Mouse (Mus musculus): ENCODE data around the gene Hexim2.

Gene Hexim2

DNA sequence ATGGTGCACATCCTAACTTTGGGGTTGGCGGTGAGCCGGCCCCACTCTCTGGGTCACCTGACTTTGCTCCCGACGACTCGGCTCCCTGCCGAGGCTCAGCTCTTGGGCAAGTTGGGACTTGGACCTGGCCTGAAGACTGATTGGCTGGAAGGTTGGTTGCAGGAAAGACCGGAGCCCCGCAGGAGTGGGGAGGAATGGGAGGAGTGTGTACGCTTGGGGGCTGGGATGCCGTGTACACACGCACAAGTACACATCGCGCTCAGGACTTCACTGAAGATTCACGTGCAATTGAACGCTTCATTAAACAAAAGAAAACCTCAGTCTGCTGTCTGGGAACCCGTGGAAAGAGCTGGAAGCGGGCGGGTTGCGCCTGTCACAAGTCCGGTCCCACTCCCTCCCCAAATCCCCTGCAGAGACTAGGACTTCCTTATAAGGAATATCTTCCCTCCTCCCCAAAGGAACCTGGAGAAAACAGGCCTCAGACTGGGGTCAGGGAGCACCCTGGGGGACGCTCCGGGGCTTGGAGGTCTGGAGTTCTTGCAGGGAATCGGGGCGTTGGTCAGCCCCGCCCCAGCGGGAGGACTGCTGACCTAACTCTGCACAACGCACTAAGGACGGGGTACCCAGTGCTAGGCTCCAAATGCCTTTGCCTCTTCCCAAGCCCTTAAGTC lies 20.2 kb upstream of the Hexim2 start:
- DNase-seq (ENCODE audit: low read depth) = no peak

DNA sequence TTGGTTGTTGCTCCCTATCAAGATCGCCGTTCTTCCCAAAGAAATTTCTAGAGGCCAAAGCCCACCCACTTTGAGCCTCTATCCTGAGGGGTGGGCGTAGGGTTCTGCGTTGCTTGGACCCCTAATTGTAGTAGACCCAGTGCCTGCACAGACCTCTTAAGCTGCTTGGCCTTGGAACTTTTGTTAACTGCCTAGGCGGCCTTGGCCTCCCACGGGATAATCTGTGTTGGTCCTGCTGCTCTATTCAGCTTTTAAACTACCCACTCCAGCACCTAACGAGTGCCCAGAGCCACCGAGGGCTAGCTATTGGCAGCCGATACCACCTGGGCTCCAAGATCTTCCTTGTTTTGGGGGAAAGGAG lies 19.7 kb upstream of the Hexim2 start:
- no peak for DNase-seq (ENCODE audit: low read depth)

DNA sequence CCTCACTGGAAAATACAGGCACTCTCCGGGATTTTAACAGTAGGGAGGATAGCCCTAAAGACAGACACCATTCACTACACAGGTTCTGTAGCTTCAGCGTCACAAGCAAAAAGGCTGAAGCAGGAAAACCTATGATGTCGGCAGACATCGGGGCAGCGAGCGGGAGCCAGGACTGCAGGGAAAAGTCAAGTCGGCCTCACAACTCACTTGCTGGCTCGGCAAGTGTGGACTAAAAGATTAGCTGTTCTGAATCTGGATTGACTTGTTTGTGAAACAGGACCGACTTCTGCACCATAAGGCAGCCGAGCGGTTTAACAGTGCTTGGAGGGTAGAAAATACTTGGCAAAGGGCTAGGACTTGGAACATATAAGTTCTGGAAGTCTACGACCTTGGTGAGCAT lies 19.2 kb upstream of the Hexim2 start:
- no peak for DNase-seq (ENCODE audit: low read depth)

DNA sequence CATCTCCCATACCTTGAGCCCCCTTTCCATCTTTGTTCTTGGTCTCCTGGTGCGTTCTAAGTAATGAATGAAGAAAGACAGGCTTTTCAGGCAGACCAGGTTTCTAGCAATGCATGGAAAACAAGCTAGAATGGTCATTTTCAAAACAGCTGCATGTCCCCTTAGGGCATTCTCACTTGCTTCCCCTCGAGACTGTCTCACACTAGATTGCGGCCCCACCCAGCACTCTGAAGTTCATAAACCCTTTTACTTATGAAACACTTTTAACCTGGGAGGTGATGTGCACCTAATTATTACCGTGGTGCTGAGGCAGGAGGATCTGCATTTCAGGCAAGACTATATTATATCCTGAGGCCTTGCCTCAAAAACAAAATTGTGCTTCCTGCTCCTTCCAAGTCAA lies 18.5 kb upstream of the Hexim2 start:
- DNase-seq (ENCODE audit: low read depth) = no peak

DNA sequence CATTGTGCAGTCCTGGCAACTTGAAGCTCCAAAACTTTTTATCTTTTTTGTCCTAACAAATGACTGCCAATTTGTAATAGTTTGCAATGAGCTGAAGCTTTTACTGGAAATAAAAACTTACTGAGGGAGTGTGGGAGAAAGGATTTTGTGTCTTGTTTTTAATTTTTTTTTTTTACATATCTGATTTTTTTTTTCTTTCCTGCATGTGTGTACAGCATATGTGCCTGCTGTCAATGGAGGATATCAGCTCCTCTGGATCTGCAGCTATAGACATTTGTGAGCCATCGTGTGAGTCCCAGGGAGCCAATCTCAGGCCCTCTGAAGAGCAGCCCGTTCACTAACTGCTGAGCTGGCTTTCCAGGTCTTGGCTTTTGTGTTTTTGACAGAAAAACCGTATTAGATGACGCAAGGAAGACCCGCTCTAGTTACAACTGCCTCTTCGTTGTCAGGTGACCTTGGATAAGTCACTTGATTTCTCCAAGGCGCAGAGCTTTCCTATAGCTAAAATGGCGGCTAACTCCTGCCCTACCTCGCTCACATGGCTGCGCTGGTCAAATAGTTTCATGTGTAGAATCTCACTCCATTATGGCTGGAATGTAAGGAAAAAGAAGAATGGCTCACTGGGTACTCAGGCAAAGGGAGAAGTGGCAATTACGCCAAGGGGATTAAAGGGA lies 17.8 kb upstream of the Hexim2 start:
- DNase-seq (ENCODE audit: low read depth) = no peak

DNA sequence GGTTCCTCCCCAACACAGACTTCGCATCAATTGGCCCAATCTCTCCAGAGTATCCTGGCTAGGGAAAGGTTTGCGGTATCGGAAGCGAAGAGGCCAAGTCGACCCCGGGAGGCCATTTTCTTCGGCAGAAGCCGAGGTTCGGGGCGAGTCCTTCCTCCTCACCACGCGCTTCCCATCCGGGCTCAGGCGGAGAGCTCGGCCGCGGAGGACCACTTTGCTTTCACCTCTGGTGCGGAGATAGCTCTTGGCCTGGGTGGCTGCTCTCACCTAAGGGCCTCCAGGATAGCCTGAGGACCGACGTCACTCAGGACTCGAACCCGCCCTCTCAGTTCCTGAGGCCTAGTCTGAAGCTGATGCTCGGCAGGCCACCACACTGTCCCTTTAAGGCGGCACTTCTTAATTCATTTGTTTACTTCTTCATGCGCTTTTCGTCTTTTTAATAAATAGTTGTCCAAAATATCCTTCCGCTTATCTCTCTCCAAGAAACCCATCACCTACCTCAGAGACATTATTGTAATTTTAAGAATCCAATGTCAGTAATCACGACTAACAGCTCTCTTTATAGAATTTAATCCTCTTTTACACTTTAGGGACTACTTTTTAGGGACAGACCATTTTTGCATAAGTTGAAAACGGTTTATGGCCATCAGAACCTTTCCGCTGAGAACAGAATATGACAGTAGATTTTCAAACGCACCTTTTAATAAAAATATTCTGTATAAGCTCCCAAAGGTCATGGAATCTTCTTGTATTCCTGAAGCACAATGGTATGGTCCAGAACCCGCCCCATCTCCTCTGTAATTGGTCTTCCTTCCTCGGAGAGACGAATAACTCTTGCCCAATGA lies 16.8 kb upstream of the Hexim2 start:
- peak; percentile 63 for DNase-seq (ENCODE audit: low read depth)

DNA sequence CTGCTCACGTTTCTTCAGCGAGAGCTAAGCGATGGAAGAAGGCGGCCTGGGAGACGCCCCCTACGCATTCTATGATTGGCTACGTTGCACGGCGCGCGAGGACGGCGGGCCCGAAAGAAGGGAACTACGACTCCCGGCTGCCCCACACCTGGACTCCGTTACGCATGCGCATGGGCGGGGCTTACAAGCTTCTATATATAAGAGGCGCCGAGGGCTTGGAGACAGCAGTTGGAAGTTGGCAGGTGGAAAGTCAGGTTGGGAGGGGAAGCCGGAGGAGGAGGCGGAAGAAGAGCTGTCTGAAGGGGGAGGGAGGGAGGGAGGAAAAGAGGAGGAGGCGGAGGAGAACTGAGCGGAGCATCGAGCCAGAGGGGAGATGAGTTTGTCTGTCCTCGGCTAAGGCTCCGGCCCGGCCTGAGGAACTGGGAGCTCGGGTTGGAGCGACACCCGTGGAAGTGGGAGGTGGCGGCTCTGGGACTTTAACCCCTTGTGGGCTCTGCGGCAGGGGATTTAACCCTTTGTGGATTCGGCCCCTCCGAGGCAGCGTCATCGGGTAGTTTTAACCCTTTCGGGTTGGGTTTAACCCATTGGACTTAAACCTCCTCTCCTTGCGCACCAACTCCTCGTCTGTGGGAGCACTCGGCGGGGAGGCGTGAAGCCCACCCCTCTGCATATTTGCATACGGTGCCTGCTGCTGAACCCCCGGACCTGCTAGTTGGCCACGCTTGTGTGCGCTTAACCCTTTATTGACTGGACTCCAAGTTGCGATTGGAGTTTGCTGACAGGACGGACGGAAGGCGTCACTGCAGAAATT lies 16.0 kb upstream of the Hexim2 start, which contains the start of gene Hexim1:
Gene Hexim1, plus strand, starts transcription at position 224 of the 811 bp plus-strand sequence.
- DNase-seq (ENCODE audit: low read depth) = peak; percentile 99

DNA sequence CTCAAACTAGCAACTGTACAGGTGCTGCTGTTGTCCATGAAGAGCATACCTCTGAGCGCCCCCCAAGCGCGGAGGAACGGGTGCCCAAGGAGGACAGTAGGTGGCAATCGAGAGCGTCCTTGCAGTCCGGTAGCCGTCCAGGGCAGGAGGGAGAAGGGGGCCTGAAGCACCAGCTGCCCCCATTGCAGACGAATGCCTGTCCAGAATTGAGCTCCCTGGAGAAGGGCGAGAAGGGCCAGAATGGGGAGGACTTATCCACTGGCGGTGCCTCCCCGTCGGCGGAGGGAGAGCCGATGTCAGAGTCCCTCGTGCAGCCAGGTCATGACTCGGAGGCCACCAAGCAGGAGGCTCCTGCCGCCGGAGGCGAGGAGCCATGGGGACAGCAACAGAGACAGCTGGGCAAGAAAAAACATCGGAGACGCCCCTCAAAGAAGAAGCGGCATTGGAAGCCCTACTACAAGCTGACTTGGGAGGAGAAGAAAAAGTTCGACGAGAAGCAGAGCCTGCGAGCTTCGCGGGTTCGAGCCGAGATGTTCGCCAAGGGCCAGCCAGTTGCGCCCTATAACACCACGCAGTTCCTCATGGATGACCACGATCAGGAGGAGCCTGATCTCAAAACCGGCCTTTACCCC lies 15.2 kb upstream of the Hexim2 start:
- peak; percentile 63 for DNase-seq (ENCODE audit: low read depth)

DNA sequence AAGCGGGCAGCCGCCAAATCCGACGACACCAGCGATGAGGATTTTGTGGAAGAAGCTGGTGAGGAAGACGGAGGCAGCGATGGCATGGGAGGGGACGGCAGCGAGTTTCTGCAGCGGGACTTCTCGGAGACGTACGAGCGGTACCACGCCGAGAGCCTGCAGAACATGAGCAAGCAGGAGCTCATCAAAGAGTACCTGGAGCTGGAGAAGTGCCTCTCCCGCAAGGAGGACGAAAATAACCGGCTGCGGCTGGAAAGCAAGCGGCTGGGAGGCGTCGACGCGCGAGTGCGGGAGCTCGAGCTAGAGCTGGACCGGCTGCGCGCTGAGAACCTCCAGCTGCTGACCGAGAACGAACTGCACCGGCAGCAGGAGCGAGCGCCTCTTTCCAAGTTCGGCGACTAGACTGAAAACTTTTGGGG lies 14.6 kb upstream of the Hexim2 start:
- no peak for DNase-seq (ENCODE audit: low read depth)

DNA sequence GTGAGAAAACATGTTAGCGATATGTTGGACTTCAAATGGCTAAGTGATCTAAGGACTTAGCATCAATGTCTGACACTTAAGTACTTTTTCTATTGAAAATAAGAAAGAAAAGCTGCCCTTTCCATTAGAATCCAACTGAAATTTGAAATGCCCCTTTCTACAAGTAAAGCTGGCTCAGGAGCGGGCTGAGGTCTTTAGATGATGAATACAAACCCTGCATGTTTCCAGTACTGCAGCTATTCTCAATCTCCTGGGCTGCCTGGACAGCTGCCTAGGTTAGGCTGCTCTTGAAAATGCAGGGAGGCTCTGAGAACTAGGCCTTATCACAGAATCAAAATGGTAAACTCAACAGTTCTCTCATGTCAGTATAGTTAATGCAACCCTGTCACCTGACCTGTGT lies 13.4 kb upstream of the Hexim2 start:
- no peak for DNase-seq (ENCODE audit: low read depth)

DNA sequence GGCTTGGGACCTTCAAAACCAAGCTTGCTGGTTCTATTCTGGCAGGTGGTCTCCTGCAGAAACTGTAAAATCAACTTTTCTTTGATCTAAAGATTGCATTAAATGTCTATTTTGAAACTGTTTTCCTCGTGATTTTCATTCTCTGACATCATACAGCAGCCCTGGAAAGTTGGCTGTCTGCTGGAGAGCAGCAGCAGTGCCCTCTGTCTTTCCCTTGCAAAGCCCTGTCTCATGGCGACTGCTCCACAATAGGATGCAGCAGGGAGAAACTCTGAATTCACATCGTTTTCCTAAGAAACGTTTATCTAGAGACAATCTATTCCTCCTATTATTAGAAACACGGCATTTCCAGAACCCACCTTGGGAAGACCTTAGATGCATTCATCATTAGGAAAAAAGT lies 12.6 kb upstream of the Hexim2 start:
- no peak for DNase-seq (ENCODE audit: low read depth)

DNA sequence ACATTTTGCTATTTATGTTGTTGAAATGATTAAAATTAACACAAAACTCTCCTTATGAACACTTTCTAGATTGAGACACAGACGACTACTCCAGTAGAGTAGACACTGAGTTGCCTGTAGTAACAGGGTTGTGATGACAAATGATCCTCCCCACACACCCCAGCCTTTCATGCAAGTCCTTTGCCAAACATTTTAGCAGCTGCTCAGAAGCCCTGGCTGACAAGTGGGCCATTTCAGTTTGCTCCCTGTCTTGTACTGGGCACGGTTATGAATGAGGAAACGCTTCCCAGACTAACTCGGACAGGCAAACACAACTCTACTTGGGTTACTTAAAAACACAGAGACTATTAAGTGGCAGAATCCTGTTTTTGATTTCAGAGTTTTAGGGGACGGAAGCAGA lies 11.9 kb upstream of the Hexim2 start:
- no peak for DNase-seq (ENCODE audit: low read depth)

DNA sequence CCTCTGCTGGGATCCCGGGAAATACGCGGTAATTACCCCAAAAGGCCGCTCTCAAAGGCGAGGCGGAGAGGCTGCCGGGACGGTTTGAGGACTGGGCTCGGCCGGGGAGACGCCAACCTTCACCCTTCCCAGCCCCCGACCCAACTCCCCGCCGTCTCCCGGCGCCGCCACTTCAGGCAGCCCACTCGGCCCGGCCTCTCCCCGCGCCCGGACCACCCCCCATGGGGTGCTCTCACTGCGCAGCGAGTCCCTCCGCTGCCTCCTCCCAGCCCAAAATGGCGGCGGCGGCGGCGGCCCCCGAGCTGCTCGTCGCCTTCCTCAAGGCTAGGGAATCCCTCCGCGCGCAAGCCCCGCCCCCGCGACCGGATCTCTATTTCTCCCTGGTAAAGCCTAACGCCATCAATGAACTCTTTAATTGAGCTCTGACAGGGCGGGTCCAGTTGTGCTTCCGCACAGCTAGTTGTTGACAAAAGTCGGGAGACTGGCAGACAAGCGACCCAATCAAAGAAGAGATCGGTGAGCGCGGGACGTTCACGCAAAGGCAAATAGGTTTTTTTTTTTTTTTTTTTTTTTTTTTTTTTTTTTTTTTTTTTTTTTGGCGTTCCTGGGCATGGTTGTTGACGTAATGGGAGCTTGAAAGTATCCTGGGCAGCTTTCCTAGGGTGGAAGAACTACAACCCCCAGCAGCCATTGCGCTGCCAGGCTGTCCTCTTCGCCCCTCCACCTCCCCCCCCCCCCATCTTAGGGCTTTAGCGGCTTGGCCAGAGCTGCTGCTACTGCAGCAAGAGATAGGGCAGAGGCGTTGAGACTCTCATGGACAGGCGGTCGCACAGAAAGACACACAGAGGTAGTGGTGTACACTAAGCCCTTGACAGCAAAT lies 587 bp downstream of the Hexim2 start:
- DNase-seq (ENCODE audit: low read depth) = peak; percentile 99

DNA sequence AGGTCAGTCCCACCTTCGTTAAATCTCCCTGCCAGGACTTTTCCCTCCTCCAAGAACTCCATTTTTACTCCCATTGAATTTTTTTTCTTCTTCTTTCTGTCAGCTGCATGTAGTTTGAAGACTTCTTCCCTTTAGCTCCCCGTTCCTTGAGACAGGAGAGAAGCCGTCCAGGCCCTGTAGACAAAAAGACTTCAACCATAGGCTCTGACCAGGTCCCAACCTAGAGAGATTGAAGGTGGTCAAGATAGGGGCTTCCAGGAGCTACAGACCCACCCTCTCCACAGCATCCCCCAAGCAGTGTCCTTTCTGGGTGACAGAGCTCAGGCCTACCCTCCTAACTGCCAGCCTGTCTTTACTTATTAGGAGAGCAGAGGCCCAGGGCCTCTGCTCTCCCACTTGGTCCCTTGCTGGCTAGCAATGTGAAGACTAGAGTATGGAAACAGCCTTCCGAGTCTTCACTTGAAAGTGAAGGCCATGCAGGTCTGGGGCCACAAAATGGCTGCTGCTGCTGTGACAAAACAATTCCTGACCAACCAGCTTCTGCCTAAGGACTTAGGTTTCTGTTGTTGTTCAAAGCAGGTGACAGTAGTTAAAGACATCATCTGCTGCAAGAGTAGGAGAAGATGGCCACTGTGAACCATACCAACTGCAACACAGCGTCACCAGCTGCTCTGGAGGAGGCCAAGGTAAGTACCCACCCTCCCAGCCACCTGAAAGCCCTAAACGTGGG lies 1.4 kb downstream of the Hexim2 start:
- no peak for DNase-seq (ENCODE audit: low read depth)

DNA sequence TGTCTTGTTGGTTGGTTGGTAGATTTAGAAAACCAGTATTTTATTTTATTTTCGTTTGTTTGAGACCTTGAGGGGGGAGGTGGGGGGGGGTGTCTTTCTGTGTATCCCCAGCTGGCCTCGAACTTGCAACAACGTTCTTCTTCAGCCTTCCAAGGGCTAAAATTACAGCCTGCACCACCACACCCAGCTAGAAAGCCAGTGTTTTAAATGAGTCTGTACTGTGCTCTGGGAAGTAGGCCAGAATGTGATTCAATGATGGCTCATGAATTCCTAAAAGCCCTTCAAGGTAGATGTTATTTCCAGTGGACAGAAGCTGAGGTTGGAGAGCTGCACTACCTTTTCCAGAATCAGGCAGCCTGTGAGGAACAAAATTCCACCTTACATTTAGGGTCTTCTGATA lies 2.0 kb downstream of the Hexim2 start:
- no peak for DNase-seq (ENCODE audit: low read depth)

DNA sequence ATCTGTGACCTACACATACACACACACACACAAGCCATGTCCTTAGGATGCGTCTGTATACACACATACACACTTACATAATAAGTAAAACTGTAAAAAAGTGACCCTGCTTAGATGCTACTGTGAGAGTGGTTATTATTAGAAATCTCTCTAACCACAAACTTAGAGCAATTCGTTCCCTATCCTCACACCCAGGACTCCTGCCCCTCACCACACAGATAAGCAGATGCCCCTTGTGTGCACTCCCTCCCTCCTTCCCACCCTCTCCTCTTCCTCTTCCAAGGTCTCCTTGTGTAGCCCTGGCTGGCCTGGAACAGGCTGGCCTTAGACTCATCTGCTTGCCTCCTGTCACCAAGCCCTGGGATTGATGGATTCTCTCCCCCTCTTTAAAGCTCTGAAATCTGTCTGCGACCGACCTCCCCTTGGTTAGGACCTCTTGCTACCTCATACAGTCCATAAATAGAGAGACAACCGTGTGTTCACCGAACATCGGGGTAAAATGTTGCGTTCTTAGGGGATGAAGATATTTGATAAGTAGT lies 3.9 kb downstream of the Hexim2 start:
- no peak for DNase-seq (ENCODE audit: low read depth)

DNA sequence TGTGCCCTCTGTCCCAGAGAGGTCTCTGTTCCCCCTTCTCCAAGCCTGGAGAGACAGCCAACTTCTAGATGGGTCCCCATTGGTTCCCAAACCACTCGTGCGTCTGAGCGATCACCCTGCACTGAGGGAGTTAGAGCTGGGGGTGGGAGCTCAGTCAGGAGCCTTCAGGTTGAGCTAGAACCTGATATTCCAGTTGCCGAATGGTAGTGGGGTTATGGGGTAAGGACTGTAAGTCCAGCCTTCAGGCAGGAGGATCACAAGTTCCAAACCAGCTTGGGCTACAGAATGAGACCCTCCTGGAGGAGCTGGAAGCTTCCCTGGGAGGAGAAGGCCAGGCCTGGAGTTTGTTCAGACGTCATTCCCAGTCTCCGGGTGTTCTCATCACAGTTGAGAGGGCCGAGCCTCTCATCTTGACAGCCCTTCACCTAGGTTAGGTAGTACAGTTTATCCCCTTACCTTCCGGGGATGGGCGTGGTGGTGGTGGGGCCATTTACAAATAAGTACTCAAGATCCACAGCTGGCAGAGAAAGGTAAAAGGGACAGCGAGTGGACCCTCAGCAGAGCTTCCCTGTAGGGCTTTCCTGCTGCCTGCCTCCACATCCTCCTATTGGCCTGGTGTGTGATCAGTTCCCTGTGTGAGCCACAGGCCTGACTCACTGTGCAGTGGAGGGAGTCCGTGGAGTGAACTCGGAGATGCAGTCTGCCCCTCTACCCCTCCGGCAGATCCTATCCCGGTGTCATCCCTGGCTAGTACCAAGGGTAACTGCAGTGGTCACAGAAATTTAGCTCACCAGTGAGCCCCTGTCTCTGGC lies 7.9 kb downstream of the Hexim2 start:
- no peak for DNase-seq (ENCODE audit: low read depth)

DNA sequence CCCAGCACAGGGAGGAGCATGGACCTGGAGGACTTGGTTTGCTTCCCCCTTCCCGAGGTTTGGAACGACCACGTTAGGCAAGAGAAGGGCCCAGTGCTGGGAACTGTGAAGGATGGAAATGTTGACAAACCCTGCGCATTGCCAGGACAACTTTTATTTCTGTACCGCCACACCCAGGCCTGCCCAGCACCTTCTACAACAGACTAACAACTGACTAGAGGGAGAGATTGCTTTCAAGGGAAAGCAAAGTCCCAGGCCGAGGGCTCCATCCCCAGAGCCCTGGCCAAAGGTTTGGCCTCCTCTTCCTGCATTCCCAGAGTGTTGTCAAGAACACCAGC lies 8.5 kb downstream of the Hexim2 start:
- no peak for DNase-seq (ENCODE audit: low read depth)

All from c-Kit-positive CD71-negative TER-119-negative erythroid progenitor cells, embryonic 14.5 days (primary cell).